Mouse (Mus musculus) hindbrain, embryonic 16.5 days (tissue): ENCODE results near the gene Igfbp4. TPM values are rescaled to one million over a fixed set of nuclear protein-coding genes. Genes with fewer than 3 reads are reported as not detected.

ENCODE experiments used
- ATAC-seq: fragments of 200-750 bp; cut with Nextera tagmentation; 2 replicates; pipeline ENCODE4 v1.8.0; 2017; ENCODE audit warnings: moderate TSS enrichment, moderate library complexity
- H3K27ac ChIP-seq: fragments of 300-500 bp; sonication (generic); 2 replicates; pipeline ENCODE4 v1.5.1; 2014; ENCODE audit warnings: low read depth, mild to moderate bottlenecking, control low read depth, low read length, moderate library complexity
- H3K27me3 ChIP-seq: fragments of 300-500 bp; sonication (generic); replicated peaks from 2 replicates; pipeline ENCODE4 v1.6.1; 2014; ENCODE audit warnings: low read length; ENCODE audit not compliant: control insufficient read depth, insufficient read depth
- H3K36me3 ChIP-seq: fragments of 300-500 bp; sonication (generic); 2 replicates; pipeline ENCODE4 v1.6.1; 2014; ENCODE audit warnings: mild to moderate bottlenecking, low read length, moderate library complexity, mixed read lengths; ENCODE audit not compliant: control insufficient read depth, insufficient read depth
- H3K4me1 ChIP-seq: fragments of 300-500 bp; sonication (generic); 2 replicates; pipeline ENCODE4 v1.6.1; 2014; ENCODE audit warnings: low read depth, low read length; ENCODE audit not compliant: control insufficient read depth, insufficient read depth
- H3K4me2 ChIP-seq: fragments of 300-500 bp; sonication (generic); 2 replicates; pipeline ENCODE4 v1.6.1; 2014; ENCODE audit warnings: mild to moderate bottlenecking, low read length, control low read depth, moderate library complexity
- H3K4me3 ChIP-seq: fragments of 300-500 bp; sonication (generic); 2 replicates; pipeline ENCODE4 v1.5.1; 2014; ENCODE audit warnings: mild to moderate bottlenecking, low read length, control low read depth, moderate library complexity
- H3K9ac ChIP-seq: fragments of 300-500 bp; sonication (generic); 2 replicates; pipeline ENCODE4 v1.6.1; 2014; ENCODE audit warnings: low read depth, mild to moderate bottlenecking, control low read depth, low read length, moderate library complexity
- H3K9me3 ChIP-seq: fragments of 300-500 bp; sonication (generic); 2 replicates; pipeline ENCODE4 v1.6.1; 2014; ENCODE audit warnings: mild to moderate bottlenecking, low read length, moderate library complexity; ENCODE audit not compliant: control insufficient read depth
- WGBS: fragments of 180-500 bp; shearing (Covaris S2); extraction: QIAGEN DNeasy Blood & Tissue Kit; methylation state at CpG from one replicate; pipeline ENCODE4 v1.1.7; 2014; 5-methylcytosine and 5-hydroxymethylcytosine counted together
- polyA plus RNA-seq: library from polyadenylated mRNA; unstranded; fragments of >200 nt; fragmentation: Nextera tagmentation; extraction: Ambion mirVana; gene quantifications from 2 replicates; pipeline ENCODE4 v1.2.1, GENCODE M21; 2015

Gene Igfbp4
- polyA plus RNA-seq, 1 experiment from 2014 or later = 120 TPM

- H3K4me1 ChIP-seq = peaks cover 11% of the 10 kb centered on the region
Measured at GRCm38 (mm10) chr11:99019844-99020243, 21.2 kb upstream of the Igfbp4 start.

DNA sequence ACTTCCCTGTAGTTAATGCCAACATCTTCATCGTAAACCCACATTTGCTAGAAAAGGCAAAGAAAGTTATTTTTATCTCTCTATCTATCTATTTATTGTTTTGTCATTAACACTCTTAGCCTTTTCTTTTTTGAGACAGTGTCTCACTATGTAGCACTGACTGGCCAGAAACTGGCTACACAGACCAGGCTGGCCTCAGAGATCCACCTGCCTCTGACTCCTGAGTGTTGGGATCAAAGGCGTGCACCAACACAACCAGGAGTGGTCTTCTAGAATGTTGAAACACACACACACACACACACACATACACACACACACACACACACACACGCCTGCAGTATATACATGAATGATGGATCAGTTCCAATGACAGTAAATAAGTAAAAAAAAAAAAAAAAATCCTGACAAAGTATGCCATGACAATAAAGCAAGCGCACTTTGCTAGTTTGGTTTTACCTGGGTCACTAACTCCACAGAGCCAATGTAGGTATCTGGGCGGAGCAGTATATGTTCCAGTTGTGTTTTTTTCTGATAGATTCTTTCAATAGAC, 18.6 kb upstream of the Igfbp4 start:
- Histone ChIP-seq H3K4me3 (peak overlapping the region; percentile 62; the same call in 1 of the 2 replicates), H3K36me3 (no peaks in the 10 kb centered on the region; the same call in 1 of the 2 replicates), H3K27ac (no peak overlapping the region), H3K9me3 (no peaks in the 10 kb centered on the region), H3K4me1 (peaks cover 11% of the 10 kb centered on the region), H3K27me3 (no peaks in the 10 kb centered on the region), H3K4me2 (peak overlapping the region; percentile 73), H3K9ac (no peak overlapping the region)
- ATAC-seq = no peak
- 76% methylated on average over 5 of the region's 5 CpGs for WGBS

More at GRCm38 (mm10) chr11:99019844-99020243, 21.2 kb upstream of the Igfbp4 start:
- Histone ChIP-seq H3K9me3 (no peaks in the 10 kb centered on the region), H3K4me3 (no peak overlapping the region), H3K27ac (no peak overlapping the region), H3K27me3 (no peaks in the 10 kb centered on the region), H3K36me3 (no peaks in the 10 kb centered on the region; the same call in 1 of the 2 replicates), H3K9ac (no peak overlapping the region), H3K4me2 (no peak overlapping the region)
- 95% methylated on average over 6 of the region's 6 CpGs for WGBS
- ATAC-seq = no peak

GRCm38 (mm10) chr11:99023094-99023493, 17.9 kb upstream of the Igfbp4 start:
- H3K9ac ChIP-seq = peak overlapping the region; percentile 50
- ATAC-seq = no peak
- no peaks in the 10 kb centered on the region for H3K9me3 ChIP-seq
- peak overlapping the region; percentile 73 for H3K4me2 ChIP-seq
- H3K36me3 ChIP-seq = no peaks in the 10 kb centered on the region; the same call in 1 of the 2 replicates
- H3K4me1 ChIP-seq = peaks cover 11% of the 10 kb centered on the region
- WGBS = 7% methylated on average over 4 of the region's 4 CpGs
- no peaks in the 10 kb centered on the region for H3K27me3 ChIP-seq
- no peak overlapping the region for H3K27ac ChIP-seq
- H3K4me3 ChIP-seq = peak overlapping the region; percentile 62

DNA sequence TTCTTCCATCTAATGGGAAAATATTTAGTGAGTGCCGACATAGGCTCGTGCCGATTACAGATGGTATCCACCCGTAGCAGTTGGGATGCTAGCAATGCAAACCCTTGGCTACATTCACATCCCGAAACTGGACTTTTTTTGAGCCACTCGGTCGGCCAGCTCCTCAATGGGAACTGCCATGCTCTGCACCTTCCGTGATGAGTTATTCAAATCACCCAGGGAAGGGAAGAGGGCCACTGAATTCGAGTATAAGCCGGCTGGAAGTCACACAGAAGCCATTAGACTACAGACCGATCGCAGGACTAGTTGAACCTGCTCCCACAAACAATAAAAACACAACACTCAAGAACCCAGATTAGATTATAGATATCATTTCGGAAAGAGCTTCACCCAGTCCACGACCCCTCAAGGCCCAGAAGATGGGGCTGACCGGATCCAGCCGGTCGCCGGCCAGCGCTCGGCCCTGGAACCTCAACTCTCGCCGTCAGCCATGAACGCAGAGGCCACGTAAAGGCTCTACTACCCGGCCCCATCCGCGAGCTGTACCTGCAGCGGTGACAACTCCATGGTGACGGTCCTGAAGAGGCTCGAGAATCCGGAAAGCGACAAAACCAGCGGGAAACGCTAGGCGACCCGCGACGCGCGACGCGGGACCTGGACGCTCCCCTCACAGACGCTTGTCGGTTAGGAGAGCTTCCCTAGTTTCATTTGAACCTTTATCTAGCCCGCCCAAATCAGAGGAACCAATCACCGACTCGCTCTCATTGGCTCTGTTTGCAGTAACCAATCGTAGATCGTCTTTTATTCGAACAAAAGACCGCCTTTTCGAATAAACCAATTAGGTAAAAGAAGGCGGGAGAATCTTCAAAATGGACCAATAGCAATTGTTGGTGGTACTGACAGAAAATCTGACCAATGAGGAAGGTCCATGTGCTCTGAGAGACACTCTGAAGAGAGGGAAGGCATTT, 17.3 kb upstream of the Igfbp4 start, which contains the start of gene Top2a:
Gene Top2a (minus strand): TSS at position 690 of the 968 bp plus-strand sequence.
- H3K4me1 ChIP-seq = peaks cover 11% of the 10 kb centered on the region
- H3K9me3 ChIP-seq = no peaks in the 10 kb centered on the region
- ATAC-seq = peak; percentile 98
- peak within 1 kb of the TSS; percentile 73 for H3K4me2 ChIP-seq
- H3K27ac ChIP-seq = peak within 1 kb of the TSS; percentile 39; the same call in 1 of the 2 replicates
- under 1% methylated on average over 54 of the region's 54 CpGs for WGBS
- no peaks in the 10 kb centered on the region; the same call in 1 of the 2 replicates for H3K36me3 ChIP-seq
- H3K9ac ChIP-seq = peak within 1 kb of the TSS; percentile 58
- peak within 1 kb of the TSS; percentile 62 for H3K4me3 ChIP-seq
- H3K27me3 ChIP-seq = no peaks in the 10 kb centered on the region

GRCm38 (mm10) chr11:99024468-99025134, 16.4 kb upstream of the Igfbp4 start:
- H3K27me3 ChIP-seq = no peaks in the 10 kb centered on the region
- no peaks in the 10 kb centered on the region for H3K9me3 ChIP-seq
- no peaks in the 10 kb centered on the region; the same call in 1 of the 2 replicates for H3K36me3 ChIP-seq
- peak overlapping the region; percentile 50; the same call in 1 of the 2 replicates for H3K9ac ChIP-seq
- H3K4me1 ChIP-seq = peaks cover 11% of the 10 kb centered on the region
- peak overlapping the region; percentile 64 for H3K4me2 ChIP-seq
- ATAC-seq = peak; percentile 58
- 46% methylated on average over 18 of the region's 18 CpGs for WGBS
- peak overlapping the region; percentile 48 for H3K4me3 ChIP-seq
- H3K27ac ChIP-seq = peak overlapping the region; percentile 39; the same call in 1 of the 2 replicates

GRCm38 (mm10) chr11:99025878-99026277, 15.2 kb upstream of the Igfbp4 start:
- no peak overlapping the region for H3K4me3 ChIP-seq
- ATAC-seq = no peak
- H3K27me3 ChIP-seq = no peaks in the 10 kb centered on the region
- H3K9me3 ChIP-seq = no peaks in the 10 kb centered on the region
- H3K4me2 ChIP-seq = no peak overlapping the region
- peaks cover 11% of the 10 kb centered on the region for H3K4me1 ChIP-seq
- no peak overlapping the region for H3K27ac ChIP-seq
- H3K36me3 ChIP-seq = no peaks in the 10 kb centered on the region
- 87% methylated on average over 6 of the region's 6 CpGs for WGBS
- no peak overlapping the region for H3K9ac ChIP-seq

- Histone ChIP-seq H3K27me3 (no peaks in the 10 kb centered on the region), H3K4me1 (peaks cover 11% of the 10 kb centered on the region), H3K4me3 (no peak overlapping the region), H3K36me3 (no peaks in the 10 kb centered on the region), H3K9me3 (no peaks in the 10 kb centered on the region), H3K27ac (no peak overlapping the region), H3K4me2 (no peak overlapping the region), H3K9ac (no peak overlapping the region)
- ATAC-seq = no peak
- 82% methylated on average over 12 of the region's 12 CpGs for WGBS
Measured at GRCm38 (mm10) chr11:99026899-99027440, 14.1 kb upstream of the Igfbp4 start.

DNA sequence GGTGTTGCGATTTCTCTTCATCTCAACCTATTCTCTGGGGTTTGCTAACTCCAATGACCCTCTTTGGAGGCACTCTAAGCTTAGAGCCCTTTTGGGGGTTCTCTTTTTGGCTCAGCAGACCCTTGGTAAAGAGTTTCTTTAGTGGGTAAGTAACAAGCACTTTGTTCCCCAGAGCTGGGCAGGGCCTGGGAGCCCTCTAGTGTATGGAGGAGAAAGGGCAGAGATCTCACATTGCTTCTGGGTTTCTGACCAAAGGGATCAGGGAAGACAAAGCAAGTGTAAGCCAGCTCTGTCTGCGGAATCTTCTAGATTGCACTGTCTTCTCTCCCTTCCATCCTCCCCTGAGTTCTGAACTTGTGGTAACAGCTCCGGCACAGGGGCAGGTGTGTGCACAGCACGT, 5.7 kb upstream of the Igfbp4 start:
- Histone ChIP-seq H3K27me3 (no peaks in the 10 kb centered on the region), H3K9ac (no peak overlapping the region), H3K4me1 (peaks cover under 1% of the 10 kb centered on the region; the same call in 1 of the 2 replicates), H3K36me3 (no peaks in the 10 kb centered on the region), H3K4me2 (no peak overlapping the region), H3K9me3 (no peaks in the 10 kb centered on the region), H3K4me3 (no peak overlapping the region), H3K27ac (no peak overlapping the region)
- WGBS = 73% methylated on average over 4 of the region's 4 CpGs
- no peak for ATAC-seq
